Mouse (Mus musculus) hematopoietic multipotent progenitor cell, adult 10-12 weeks (in vitro differentiated cells): Measurements from ENCODE around the gene Nrbp1. TPM values are rescaled to one million over a fixed set of nuclear protein-coding genes. Genes with fewer than 3 reads are reported as not detected.

ENCODE experiments used
- polyA plus RNA-seq: library from polyadenylated mRNA; stranded (reverse); fragments of >175 nt; gene quantifications from 2 replicates; pipeline ENCODE4 v1.2.3, GENCODE M21; 2012; ENCODE audit warnings: low replicate concordance

Nrbp1 gene
- polyA plus RNA-seq: 45.1 and 66.7 TPM in 2 replicates

GRCm38 (mm10) chr5:31240637-31241521 lies at the start of gene Nrbp1, which contains the start of gene Gm9970:
TSS of gene Nrbp1 (plus strand) at chr5:31240864.
TSS of gene Gm9970 (minus strand) at chr5:31241232.

GRCm38 (mm10) chr5:31192939-31193630 lies 47.6 kb upstream of the Nrbp1 start, which contains the start of the genes Snx17 and Eif2b4:
TSS of gene Snx17 (plus strand) at chr5:31193227.
TSS of gene Eif2b4 (minus strand) at chr5:31193430.

DNA sequence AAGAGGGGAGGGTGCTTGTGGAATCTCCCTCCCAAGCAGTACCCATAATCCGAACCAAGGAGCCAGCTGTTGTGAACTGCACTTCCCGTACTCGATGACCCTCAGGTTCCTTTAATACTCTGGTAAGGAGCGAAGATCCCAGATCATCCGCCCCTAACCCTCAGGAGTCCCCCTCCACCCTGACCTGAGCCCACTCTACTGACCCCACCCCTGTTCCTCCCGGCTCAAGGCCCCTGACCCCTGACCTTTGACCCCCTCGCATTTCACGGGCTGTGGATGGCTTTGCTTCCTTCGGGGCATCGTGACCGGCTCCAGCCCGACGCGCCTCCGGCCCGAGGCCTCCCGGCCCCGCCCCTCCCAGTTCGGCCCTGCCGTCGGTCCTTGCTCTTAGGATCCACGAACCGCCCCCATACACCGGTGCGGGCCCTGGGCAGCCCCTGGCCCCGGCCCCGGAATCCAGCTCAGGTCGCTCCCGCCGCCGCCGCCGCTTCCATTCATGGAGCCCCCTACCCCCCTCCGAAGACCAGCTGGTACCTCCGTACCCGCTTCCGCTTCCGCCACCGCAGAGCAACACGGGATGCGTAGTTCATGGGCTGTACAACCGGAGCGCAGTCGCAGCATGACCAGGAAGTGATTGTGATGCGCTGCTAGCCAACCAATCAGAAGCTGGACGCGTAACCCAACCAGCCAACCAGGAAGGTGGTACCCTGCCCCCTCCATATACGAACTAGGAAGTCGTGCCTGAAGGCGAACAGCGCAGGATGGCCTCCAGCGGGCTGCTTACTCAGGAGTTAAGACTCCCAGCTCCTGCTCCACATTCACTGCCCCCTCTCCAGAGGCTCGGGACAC lies 38.7 kb upstream of the Nrbp1 start, which contains the start of gene Zfp513:
Zfp513 (minus strand) TSS at position 562 of the 849 bp plus-strand sequence.

DNA sequence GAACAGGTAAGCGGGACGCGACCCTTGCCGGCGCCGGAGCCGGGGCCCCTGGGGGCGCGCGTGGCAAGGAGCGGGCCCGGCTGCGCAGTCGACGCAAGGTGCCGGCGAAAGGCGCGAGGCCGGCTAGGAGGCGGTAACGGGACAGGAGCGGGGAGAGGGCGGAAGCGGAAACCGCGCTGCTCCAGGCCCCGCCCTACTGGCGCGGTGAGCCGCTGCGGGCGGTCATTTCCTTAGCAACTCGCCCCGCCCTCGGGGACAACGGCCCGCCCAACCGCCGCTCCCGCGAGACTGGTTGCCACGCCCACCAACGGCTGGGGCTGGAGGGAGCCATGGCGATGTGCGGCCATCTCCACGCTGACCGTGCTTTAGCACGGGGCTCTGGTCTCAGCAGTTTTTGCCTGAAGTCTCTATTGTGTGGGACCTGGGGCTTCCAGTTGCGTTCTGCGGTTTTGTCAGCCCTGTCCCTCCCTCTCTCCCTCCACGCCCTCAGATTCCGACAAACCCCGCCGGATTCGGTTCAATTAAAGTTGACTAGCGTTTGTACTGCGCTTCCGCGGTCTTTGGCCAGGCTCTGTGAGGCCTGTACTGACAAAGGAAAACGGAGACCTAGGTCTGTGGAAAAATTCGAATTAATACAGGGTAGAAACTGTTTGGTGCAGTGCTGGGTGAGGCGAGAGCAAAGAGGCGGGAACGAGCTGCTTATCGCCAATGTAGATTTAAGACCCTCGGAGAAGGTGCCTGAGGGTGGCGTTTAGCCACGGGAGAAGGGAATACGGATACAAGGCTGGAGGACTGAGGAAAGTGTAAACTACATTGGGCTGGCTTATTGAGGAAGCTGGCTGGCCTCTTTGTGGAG lies 20.0 kb upstream of the Nrbp1 start, which contains the start of gene Ppm1g:
Ppm1g (minus strand) TSS at position 240 of the 856 bp plus-strand sequence.

DNA sequence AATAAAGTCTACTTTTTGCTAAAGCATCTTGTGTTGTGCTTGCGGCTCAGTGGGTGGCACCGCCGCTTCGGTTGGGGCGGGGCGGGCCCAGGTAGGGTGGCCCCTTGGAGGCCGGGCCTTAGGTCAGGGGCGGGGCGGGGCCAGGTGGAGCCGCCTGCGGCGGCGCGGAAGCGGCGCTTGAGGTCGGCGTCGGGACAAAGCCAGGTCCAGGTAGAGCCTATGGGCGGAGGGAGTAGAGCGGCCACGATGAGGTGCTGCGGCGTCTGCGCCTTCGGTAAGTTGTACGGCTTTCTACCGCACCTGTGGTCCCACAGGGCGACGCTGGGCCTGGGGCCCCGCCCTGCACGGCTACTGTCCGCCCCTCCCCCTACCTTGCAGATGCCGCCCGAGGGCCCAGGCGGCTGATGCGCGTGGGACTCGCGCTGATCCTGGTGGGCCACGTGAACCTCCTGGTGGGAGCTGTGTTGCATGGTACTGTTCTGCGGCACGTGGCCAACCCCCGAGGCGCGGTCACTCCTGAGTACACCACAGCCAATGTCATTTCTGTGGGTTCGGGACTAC lies 11.0 kb downstream of the Nrbp1 start, which contains the start of gene Krtcap3:
Krtcap3 (plus strand) TSS at position 151 of the 561 bp plus-strand sequence.

GRCm38 (mm10) chr5:31290521-31291360 lies 50.1 kb downstream of the Nrbp1 start, which contains the start of gene Ift172:
TSS of gene Ift172 (minus strand) at chr5:31291116.

GRCm38 (mm10) chr5:31295606-31296141 lies 55.0 kb downstream of the Nrbp1 start, which contains the start of gene Fndc4:
TSS of gene Fndc4 (minus strand) at chr5:31296080.

GRCm38 (mm10) chr5:31297047-31297757 lies 56.5 kb downstream of the Nrbp1 start, which contains the start of gene Gckr:
TSS of gene Gckr (plus strand) at chr5:31297443.

Other genes with a start within 250 kb of the Nrbp1 start
- gene Atraid, start 192.6 kb upstream of the Nrbp1 start, polyA plus RNA-seq: 34.5 and 40.4 TPM in 2 replicates
- 0.99 and 7.6 TPM in 2 replicates for gene Slc5a6, start 191.9 kb upstream of the Nrbp1 start, polyA plus RNA-seq
- 138 and 183 TPM in 2 replicates for gene Cad, start 186.1 kb upstream of the Nrbp1 start, polyA plus RNA-seq
- not detected in 2 replicates for gene Dnajc5g, start 134.6 kb upstream of the Nrbp1 start, polyA plus RNA-seq
- gene Slc30a3, start 132.6 kb upstream of the Nrbp1 start, polyA plus RNA-seq: not detected in 2 replicates
- gene Trim54, start 124.2 kb upstream of the Nrbp1 start, polyA plus RNA-seq: not detected in 2 replicates
- not detected in 2 replicates for gene Ucn, start 102.0 kb upstream of the Nrbp1 start, polyA plus RNA-seq
- 6.9 and 9.5 TPM in 2 replicates for gene Mpv17, start 86.6 kb upstream of the Nrbp1 start, polyA plus RNA-seq
- 12.7 and 18.1 TPM in 2 replicates for gene Gm29609, start 61.0 kb upstream of the Nrbp1 start, polyA plus RNA-seq
- gene Gtf3c2, start 60.7 kb upstream of the Nrbp1 start, polyA plus RNA-seq: 53.0 and 56.8 TPM in 2 replicates
- 32.7 and 32.9 TPM in 2 replicates for gene Snx17, start 47.6 kb upstream of the Nrbp1 start, polyA plus RNA-seq
- 82.6 and 198 TPM in 2 replicates for gene Eif2b4, start 47.4 kb upstream of the Nrbp1 start, polyA plus RNA-seq
- gene Zfp513, start 38.6 kb upstream of the Nrbp1 start, polyA plus RNA-seq: 85.6 and 214 TPM in 2 replicates
- gene Ppm1g, start 20.2 kb upstream of the Nrbp1 start, polyA plus RNA-seq: 143 and 183 TPM in 2 replicates
- gene Gm9970, start 368 bp downstream of the Nrbp1 start, polyA plus RNA-seq: 0.39 and 0.83 TPM in 2 replicates
- gene Krtcap3, start 10.8 kb downstream of the Nrbp1 start, polyA plus RNA-seq: 12.7 and 31.3 TPM in 2 replicates
- gene Ift172, start 50.3 kb downstream of the Nrbp1 start, polyA plus RNA-seq: 25.9 and 29.5 TPM in 2 replicates
- 0.55 and 1.1 TPM in 2 replicates for gene Fndc4, start 55.2 kb downstream of the Nrbp1 start, polyA plus RNA-seq
- not detected in 2 replicates for gene Gckr, start 56.6 kb downstream of the Nrbp1 start, polyA plus RNA-seq
- gene Zfp512, start 211.6 kb downstream of the Nrbp1 start, polyA plus RNA-seq: 12.4 and 15.6 TPM in 2 replicates
- not detected in 2 replicates for gene 4930548H24Rik, start 244.9 kb downstream of the Nrbp1 start, polyA plus RNA-seq